Mouse (Mus musculus) liver, embryonic 14.5 days (tissue): Measurements from ENCODE around the gene Epha5.

Experiments used
- CTCF ChIP-seq: IDR thresholded peaks from 2 replicates; pipeline ENCODE4 v1.5.1; 2016; ENCODE audit warnings: antibody characterized with exemption, low read depth, control low read depth
- EP300 ChIP-seq: IDR thresholded peaks from 2 replicates; pipeline ENCODE4 v1.6.1; 2016; ENCODE audit warnings: antibody characterized with exemption, low read depth

GRCm38 (mm10) chr5:84456216-84456615 lies 39.0 kb upstream of the Epha5 start:
- no peak for TF ChIP-seq CTCF
- no peak for TF ChIP-seq EP300
